Mouse (Mus musculus): ENCODE results near the gene Gm45711. TPM values are rescaled to one million over a fixed set of nuclear protein-coding genes. Genes with fewer than 3 reads are reported as not detected.
A peak's percentile ranks its signal among the peaks of the same experiment; 100 is the strongest.
"Not testable (repeated sequence)": the region's sequence is repeated elsewhere in the genome, so short reads cannot be mapped to it uniquely, and the experiment has no call there.

Gm45711 gene
- not detected for polyA plus RNA-seq (2017; shearing (Covaris generic))

DNA sequence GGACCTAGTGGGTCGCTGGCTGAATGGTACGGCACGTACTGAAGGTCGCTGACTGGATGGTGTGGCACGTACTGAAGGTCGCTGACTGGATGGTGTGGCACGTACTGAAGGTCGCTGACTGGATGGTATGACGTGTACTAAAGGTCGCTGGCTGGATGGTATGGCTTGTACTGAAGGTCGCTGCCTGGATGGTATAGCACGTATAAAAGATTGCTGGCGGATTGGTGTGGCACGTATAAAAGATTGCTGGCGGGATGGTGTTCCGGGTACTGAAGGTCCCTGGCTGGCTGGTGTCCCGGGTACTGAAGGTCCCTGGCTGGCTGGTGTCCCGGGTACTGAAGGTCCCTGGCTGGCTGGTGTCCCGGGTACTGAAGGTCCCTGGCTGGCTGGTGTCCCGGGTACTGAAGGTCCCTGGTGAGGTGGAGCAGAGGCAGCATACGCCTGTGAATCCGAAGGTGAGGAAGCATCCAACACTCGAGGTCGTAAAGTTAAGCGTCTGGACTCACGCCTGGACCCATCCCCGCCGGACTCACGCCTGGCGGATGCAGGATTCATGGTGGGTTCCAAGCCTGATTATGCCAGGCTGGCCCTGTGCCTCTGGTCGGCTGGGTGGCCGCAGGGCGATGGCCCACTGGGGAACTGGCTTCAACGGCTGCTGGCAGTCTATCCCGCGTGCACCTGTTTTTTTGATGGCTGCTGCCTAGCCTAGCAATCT is at the start of gene Gm45711, which contains the start of gene Cmtm1:
Gm45711 (minus strand) TSS at position 641 of the 715 bp plus-strand sequence.
Cmtm1 (minus strand) TSS at position 705 of the 715 bp plus-strand sequence.
- not testable (repeated sequence) for ATAC-seq

DNA sequence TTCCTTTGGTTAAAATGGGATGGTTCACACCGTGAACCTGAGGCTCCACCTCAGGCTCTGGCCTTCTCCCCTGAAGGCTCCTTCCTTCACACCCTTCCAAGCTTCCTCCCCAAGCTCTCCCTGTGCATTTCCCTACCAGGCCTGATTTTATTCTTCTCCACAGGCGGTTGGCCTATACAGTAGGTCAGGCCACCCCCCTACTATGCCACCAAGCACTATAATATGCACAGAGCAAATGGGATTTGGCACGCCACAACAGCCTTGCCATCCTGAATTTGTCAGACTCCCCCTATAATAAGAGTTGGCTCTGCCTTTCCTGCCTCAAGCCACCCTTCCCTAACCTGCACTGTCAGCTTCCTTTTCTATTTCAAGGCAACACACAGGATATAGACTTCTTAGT is 48.8 kb upstream of the Gm45711 start:
- no peak for ATAC-seq

GRCm38 (mm10) chr8:104354504-104354903 is 44.6 kb upstream of the Gm45711 start:
- ATAC-seq = no peak

GRCm38 (mm10) chr8:104353186-104353585 is 43.3 kb upstream of the Gm45711 start:
- no peak for ATAC-seq

DNA sequence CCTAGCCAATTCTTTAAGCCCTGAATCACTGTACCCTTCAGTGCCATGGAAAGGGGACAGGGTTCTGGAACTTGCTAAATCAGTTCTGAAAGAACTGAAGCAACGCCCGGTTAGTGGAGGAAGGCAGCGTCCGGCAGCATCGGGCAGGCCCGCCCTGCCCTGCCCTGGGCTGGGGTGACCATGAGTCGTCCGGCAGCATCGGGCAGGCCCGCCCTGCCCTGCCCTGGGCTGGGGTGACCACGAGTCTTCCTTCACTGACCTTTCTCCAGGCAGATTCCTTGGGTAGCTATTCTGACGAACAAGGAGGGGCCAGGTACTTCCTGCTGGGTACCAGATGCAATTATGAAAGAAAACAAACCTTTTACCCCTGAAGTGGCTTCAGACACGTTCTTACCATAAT is 40.2 kb upstream of the Gm45711 start:
- no peak for ATAC-seq

DNA sequence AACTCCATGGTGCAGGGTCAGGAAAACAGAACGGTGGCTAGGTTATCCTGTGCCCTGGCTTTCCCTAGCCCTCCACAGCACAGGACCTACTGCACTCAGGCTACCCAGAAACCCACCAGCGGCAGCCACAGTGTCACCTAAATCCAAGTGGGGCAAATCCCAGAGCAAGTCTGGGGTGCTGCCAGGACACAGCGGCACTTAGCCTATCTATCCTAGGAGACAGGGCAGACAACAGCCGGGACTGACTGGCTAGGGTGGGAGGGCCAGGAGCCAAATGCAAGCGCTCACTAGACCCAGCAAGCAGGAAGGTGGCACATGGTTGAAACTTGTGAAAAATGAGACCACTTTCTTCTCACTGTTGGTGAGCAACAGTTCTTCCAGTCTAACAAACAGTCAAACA is 39.1 kb upstream of the Gm45711 start:
- ATAC-seq = no peak

DNA sequence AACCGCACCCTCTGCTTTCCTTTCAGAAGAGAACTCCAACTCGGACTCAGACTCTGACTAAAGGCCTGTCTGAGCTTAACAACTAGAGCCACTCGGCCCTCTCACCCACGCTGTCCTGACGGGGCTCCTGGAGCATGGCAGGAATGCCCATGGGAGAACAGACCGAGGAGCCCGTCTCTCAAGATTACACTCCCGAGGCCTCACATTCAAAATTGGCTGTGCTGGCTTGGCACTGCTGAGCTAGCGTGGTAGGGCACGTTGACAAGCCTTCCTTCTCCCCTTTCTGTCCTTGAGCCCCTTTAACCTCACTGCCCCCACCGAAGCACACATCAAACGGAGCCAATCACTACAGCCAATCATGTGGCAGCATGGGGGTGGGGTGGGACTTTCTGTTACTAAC is 36.8 kb upstream of the Gm45711 start:
- no peak for ATAC-seq

DNA sequence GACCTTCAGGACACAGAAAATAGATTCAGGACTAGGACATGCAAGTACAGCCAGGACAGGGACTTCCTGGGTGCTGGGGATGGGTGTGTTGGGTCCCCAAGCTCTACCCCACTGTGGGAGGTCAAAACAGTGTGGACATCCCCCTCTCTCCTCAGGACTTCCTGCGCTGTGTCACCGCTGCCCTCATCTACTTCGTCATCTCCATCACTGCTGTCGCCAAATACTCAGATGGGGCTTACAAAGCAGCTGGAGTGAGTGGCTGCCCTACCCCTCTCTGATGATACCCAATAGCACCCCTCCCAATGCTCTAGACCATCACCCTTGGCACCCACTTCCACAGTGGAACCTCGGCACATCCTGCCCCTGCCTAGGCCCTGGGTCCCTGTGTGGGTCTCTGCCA is 34.7 kb upstream of the Gm45711 start:
- ATAC-seq = no peak

DNA sequence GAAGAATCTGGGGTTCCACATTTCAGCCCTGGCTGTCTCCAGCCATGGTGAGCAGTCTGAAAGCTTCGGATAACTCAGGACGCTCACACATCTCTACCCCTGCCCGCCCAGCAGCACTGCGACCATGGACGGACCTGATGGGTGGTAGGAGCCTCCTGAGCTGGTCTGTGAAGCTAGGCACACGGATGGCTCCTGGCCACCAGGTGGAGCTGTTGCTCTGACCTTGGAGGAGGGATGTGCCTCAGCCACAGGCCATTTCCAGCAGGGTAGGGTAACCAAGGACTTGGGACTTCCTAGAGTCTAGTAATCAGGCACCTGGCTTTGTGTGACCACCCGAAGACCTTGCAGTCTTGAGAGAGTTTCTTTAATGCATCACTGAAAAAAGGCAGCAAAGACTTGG is 34.1 kb upstream of the Gm45711 start:
- peak; percentile 65 for ATAC-seq

- no peak for ATAC-seq
These were observed 32.5 kb upstream of the Gm45711 start for GRCm38 (mm10) chr8:104342426-104342825.

GRCm38 (mm10) chr8:104341678-104342077 is 31.8 kb upstream of the Gm45711 start:
- no peak for ATAC-seq

GRCm38 (mm10) chr8:104341106-104341561 is 31.3 kb upstream of the Gm45711 start:
- ATAC-seq = no peak

DNA sequence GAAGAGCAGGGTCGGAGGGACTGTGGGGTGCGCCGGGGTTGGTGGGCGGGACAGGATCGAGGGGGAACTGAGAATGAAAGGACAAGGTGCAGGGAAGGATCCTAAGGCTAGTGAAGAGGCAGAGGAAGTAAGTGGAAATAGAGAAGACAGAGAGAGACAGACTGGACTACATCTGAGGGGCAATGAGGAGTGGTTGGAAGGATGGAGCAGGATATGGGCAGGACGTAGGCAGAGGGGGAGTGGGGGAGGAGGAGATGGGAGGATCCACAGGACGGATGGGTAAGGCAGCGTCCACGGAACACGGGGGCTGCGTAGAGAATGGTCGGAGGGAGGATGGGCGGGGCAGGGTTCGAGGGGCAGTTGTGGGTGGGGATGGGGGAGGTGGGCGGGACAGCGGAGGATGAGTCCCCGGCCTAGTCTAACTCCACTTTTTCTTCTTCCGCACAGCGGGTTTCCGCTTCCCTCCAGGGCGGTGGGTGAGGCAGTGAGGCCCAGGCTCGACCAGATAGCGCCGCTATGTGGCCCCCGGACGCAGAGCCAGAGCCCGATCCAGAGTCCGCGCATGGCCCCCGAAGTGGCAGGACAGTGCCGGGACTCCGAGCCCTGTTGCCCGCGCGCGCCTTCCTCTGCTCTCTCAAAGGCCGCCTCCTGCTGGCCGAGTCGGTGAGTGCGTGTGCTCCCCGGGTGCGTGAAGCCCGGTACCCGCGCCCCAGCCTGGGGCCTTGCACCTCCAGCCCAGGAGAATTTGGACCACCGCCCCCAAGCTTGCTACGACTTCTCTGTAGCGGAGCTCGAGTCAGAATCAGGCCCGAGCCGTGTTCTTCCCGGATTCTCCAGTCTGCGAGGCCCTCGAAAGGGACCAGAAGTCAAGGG is 30.6 kb upstream of the Gm45711 start:
- peak; percentile 76 for ATAC-seq

DNA sequence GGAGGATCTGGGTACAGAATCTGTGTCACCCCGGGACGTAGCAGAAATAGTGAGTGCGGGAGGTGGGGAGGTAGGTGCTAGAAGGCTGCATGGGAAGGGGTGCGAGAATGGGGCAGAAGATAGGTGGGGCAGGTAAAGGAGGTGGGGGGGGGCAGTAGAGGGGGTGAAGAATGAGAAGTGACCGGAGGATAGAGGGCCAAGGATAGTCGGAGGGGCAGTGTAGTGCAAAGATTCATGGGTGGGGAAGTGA is 30.0 kb upstream of the Gm45711 start:
- no peak for ATAC-seq

DNA sequence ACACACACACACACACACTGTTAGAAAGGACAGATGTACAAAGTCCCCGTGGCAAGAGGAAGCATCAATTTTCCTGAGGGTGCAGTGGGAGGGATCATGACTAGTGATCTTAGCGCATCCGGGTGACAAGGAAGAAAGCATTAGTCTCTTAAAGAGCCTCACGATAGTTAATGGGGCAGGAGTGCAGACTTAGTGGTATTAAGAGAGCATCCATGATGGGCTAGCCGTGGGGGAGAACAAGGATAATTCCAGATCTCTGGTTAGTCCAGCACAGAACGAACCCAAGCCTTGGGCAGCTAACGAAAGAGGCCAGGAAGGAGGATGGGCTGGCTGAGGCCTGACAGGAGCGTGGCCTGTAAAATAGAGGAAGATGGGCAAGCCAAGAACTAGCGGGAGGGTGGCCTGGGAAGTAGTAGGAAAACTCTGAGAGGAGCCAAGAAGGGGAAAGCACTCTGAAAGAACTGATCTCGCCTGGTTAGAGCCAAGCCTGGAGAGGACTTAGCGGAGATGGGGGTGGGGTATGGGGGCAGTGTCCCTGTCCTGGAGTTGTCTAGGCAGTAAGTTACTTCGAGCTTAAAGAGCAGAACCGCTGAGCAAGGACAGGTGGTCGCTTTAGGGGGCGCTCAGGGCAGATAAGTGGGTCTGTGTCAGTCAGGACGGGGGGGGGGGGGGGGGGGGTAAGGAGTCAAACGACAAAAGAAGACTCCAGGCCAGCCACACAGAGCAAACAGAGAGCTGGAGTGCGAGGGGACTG is 29.5 kb upstream of the Gm45711 start, which contains the start of gene Cmtm3:
Cmtm3 (plus strand) TSS at position 182 of the 754 bp plus-strand sequence.
- ATAC-seq = no peak

- no peak for ATAC-seq
These were observed 28.0 kb upstream of the Gm45711 start for GRCm38 (mm10) chr8:104337890-104338289.

- no peak for ATAC-seq
These were observed 26.9 kb upstream of the Gm45711 start for GRCm38 (mm10) chr8:104336806-104337205.

DNA sequence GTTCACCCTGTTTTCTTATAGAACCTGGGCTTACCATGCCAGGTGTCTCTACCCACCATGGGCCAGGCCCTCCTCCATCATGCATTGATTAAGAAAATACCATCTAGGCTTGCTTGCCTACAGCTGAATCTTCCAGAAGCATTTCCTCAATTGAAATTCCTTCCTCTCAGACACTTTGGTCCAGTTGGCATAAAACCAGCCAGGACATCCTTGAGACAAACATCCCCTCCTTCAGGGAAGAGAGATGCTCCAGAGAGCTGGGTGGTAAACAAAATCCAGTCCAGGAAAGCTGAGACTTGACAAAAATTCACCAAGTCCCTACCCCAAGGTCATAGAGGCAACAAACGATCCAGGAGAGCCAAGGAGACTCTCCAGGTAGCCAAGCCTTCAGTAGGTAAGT is 24.3 kb upstream of the Gm45711 start:
- ATAC-seq = no peak

- no peak for ATAC-seq
These were observed 23.9 kb upstream of the Gm45711 start for GRCm38 (mm10) chr8:104333786-104334185.

DNA sequence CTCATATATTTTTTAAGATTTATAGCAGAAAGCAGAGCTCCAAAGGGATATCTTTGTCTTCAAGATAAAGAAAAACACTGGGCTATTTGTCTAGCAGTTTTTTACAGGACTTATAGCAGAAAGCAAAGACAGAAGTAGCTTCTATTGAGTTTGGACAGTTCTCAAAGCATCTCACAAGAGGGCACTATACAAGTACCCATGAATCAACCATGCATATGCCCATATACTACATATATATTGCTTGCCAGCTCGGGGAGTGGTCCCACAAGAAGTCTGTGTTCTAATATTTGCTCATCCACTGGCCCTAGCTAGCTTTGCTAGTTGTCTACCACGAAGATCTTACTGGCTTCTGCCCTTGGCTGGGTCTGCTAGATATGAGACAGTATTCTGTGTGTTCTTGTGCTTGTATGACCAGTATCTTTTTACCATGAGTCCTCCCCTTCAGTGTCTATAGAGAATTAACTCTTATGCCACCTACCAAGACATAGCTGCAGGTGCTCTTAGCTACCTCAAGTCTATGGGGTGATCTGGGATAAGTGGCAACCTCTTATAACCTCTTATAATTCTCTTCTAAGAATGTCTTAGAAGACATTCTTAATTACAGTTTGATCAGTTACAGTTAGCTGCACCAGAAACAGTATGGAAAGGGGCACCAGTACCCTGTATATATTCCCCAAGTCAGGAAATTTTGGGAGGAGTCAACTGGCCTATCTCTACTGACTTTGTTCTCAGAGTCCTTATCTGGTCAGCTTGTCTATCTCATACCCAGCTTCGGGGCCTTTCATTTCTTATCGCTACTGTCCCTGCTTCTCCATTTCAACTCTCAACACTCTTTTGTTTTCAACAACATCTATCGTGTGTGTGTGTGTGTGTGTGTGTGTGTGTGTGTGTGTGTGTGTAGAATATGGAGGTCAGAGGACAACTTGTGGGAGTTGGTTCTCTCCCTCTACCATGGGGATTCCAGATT is 23.1 kb upstream of the Gm45711 start:
- no peak for ATAC-seq

- not testable (repeated sequence) for ATAC-seq
These were observed 12.0 kb upstream of the Gm45711 start, which contains the start of gene Cmtm2b for GRCm38 (mm10) chr8:104321930-104322329. TSS of gene Cmtm2b (plus strand) at chr8:104322230.

DNA sequence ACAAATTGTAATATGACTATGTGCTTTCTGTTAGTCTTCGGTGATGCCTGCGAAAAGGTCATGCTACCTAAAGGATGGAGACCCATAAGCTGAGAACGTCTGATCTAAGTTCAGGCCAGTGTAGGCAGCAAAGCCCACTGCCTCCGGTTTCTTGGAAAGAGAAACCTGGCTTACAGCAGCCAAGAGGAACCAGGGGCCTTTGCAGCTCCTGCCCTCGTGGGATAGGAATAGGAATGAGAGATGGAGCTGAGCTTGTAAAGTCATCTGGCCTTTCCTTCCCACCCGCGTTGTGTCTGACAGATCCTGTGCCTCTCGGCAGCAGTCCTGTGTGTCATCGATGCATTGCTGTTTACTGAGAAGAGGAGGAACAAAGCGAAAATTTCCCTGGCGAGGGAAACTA is 11.4 kb upstream of the Gm45711 start, which contains the start of gene Gm11020:
Gm11020 (plus strand) TSS at position 301 of the 400 bp plus-strand sequence.
- not testable (repeated sequence) for ATAC-seq
